Mouse (Mus musculus) thymus, adult 2 months (tissue): Measurements from ENCODE around the gene Mob4.

Experiments used
- CTCF ChIP-seq: fragments of 200-500 bp; IDR thresholded peaks from 2 replicates; pipeline ENCODE4 v1.5.1; 2012; ENCODE audit warnings: mild to moderate bottlenecking, control low read depth, low read length, moderate library complexity, borderline replicate concordance; ENCODE audit not compliant: control insufficient read depth, poor library complexity, insufficient read depth; ENCODE audit errors: extremely low read depth
- POLR2A ChIP-seq: fragments of 200-500 bp; IDR thresholded peaks from 2 replicates; pipeline ENCODE4 v1.6.1; 2012; ENCODE audit warnings: mild to moderate bottlenecking, low read length, control low read depth, moderate library complexity; ENCODE audit not compliant: control insufficient read depth, poor library complexity, insufficient read depth; ENCODE audit errors: extremely low read depth

DNA sequence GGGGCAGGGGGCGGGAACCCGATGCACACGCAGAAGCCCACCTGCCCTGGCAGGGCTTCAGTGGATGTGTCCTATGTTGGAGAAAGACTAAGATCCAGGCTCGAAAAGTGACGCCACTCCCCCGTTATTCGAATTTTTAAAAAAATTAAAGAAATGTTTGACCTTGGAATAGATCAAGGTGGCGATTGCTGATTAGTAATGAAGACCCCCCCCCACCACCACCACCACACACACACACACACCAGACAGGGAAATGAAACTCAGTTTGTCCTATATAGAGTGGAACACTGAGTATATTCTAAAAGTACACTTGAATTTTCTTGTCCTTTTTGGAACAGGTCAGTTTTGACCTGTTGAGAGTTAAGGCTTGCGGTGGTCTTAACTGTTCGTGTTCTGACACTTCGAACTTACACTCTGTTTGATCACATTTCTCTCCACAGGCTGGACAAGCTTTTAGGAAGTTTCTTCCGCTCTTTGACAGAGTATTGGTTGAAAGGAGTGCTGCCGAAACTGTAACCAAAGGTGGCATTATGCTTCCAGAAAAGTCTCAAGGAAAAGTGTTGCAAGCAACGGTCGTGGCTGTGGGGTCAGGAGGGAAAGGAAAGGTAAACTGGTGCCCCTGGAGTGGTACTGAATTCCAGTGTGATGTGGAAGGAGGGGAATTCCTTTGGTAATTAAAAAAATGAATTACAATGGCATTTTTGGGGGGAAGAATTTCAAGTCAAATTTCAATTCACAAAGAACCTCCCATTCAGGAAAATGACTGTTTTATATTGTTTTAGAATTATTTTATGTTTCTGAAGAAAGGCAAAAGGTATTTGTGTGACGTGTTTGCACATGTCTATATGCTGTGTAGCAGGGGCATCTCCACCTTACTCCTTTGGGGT lies 42.2 kb upstream of the Mob4 start:
- no peak for TF ChIP-seq CTCF
- TF ChIP-seq POLR2A, result no peak
